Mouse (Mus musculus) brain, embryonic 14.5 days (tissue): ENCODE results near the gene Pgbd1.

Experiments used
- CTCF ChIP-seq: fragments of 200-500 bp; IDR thresholded peaks from 2 replicates; pipeline ENCODE4 v1.5.1; 2012; ENCODE audit warnings: inconsistent platforms, mild to moderate bottlenecking, moderate library complexity, borderline replicate concordance; ENCODE audit not compliant: insufficient read depth, insufficient read length; ENCODE audit errors: extremely low read depth
- POLR2A ChIP-seq: fragments of 200-500 bp; IDR thresholded peaks from 2 replicates; pipeline ENCODE4 v1.6.1; 2012; ENCODE audit warnings: mild to moderate bottlenecking, inconsistent platforms, borderline replicate concordance; ENCODE audit not compliant: poor library complexity, insufficient read depth, insufficient read length, severe bottlenecking; ENCODE audit errors: extremely low read depth

DNA sequence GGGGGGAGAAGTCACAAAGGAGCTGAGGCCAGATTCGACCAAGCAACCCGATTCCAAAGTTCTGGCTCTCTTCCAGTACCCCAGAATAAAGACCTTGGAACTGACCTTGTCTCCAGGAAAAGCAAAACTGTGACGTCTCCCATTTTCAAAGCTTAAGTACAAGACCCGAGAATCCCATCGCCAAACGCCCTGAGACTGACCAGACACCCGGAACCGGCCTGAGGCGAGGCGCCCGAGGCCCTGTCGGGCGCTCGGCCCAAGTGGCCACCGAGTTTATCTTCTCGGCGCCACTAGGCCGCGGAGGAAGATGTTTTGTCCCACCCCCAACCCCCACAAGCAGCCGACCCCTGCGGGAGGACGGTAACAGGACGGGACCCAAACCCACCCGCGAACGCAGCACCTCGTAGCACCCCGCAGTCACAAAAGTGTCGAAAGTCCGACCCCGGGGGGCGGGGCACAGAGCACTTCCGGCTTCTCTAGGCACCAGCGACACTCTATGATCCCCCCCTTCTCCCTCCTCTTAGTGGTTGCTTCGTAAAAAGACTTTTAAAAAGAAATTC lies 38.5 kb downstream of the Pgbd1 start, which contains the start of gene Zkscan3:
- TF ChIP-seq POLR2A = peak; percentile 36; the same call in 1 of the 2 replicates
- TF ChIP-seq CTCF = no peak
